Mouse (Mus musculus) bone marrow, adult 2 months (tissue): ENCODE results near the gene Snrk. TPM values are rescaled to one million over a fixed set of nuclear protein-coding genes. Genes with fewer than 3 reads are reported as not detected.

Experiments used
- H3K27ac ChIP-seq: fragments of 200-500 bp; 2 replicates; pipeline ENCODE4 v1.5.1; 2012; ENCODE audit warnings: low read depth, mild to moderate bottlenecking, control low read depth, inconsistent platforms, low read length; ENCODE audit not compliant: control insufficient read depth, poor library complexity, insufficient read depth
- H3K4me1 ChIP-seq: fragments of 200-500 bp; 2 replicates; pipeline ENCODE4 v1.6.1; 2011; ENCODE audit warnings: low read length; ENCODE audit not compliant: control insufficient read depth, insufficient read depth
- H3K4me3 ChIP-seq: fragments of 200-500 bp; replicated peaks from 2 replicates; pipeline ENCODE3; 2011; ENCODE audit warnings: mild to moderate bottlenecking, low read depth, low read length, control low read depth; ENCODE audit not compliant: control insufficient read depth
- CTCF ChIP-seq: fragments of 200-500 bp; IDR thresholded peaks from 2 replicates; pipeline ENCODE4 v1.5.1; 2011; ENCODE audit warnings: low read length, control low read depth; ENCODE audit not compliant: control insufficient read depth, insufficient read depth
- POLR2A ChIP-seq: fragments of 200-500 bp; IDR thresholded peaks from 2 replicates; pipeline ENCODE4 v1.6.1; 2011; ENCODE audit warnings: low read depth, mild to moderate bottlenecking, control low read depth, low read length, borderline replicate concordance; ENCODE audit not compliant: control insufficient read depth
- WGBS: fragments of 180-500 bp; shearing (Covaris S2); methylation state at CpG from one replicate; pipeline ENCODE4 v1.1.7; 2018; 5-methylcytosine and 5-hydroxymethylcytosine counted together
- polyA plus RNA-seq: library from polyadenylated mRNA; stranded (reverse); fragments of >200 nt; gene quantifications from 2 replicates; pipeline ENCODE4 v1.2.4, GENCODE M21; 2011; ENCODE audit warnings: low replicate concordance; ENCODE audit not compliant: missing spikeins, insufficient read depth, insufficient read length

Gene Snrk
- polyA plus RNA-seq, 1 experiment: 36.8 TPM

DNA sequence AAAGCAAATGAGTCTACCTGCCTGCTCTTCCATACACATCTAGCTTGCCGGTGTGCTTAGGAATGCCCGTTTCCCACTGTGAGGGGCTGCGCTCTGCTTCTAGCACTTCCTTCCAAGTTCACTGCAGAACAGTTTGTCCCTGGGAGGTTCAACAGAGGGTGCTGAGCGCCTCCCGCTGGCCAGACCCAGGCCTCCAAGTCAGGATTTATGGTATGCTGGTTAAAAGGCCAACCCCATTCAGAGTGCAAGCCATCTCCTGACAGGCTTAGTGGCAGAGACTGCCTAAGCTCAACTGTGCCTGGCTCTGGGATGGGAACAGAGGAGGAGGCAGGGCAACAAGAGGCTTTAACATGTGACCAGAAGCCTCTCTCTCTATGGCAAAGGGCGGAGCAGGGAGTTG, 82.2 kb downstream of the Snrk start:
- H3K4me3 ChIP-seq: no peak overlapping the region
- H3K4me1 ChIP-seq: no peaks in the 10 kb centered on the region
- TF ChIP-seq POLR2A (no peak), CTCF (peak; percentile 38; the same call in 1 of the 2 replicates)
- WGBS: 82% methylated on average over 6 of the region's 6 CpGs
- no peak overlapping the region for H3K27ac ChIP-seq

DNA sequence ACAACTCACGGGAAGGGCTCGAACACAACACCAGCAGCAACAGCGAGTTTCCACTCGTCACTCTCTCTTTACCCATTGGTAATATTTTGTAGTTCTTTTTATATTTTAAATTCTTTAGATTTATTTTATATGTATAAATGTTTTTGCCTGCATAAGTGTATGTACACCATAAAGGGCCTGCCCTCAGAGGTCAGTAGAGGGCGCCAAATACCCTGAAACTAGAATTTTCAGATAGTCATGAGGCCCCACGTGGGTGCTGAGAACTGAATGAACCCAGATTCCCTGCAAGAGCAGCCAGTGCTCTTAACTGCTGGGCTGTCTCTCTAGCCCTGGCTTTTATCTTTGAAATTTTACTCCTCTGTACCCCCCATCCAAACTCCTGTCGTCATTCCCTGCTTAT, 87.4 kb downstream of the Snrk start:
- no peak overlapping the region for H3K27ac ChIP-seq
- 77% methylated on average over 7 of the region's 7 CpGs for WGBS
- H3K4me3 ChIP-seq: no peak overlapping the region
- no peak for TF ChIP-seq POLR2A
- TF ChIP-seq CTCF: peak; percentile 21; the same call in 1 of the 2 replicates
- no peaks in the 10 kb centered on the region for H3K4me1 ChIP-seq

DNA sequence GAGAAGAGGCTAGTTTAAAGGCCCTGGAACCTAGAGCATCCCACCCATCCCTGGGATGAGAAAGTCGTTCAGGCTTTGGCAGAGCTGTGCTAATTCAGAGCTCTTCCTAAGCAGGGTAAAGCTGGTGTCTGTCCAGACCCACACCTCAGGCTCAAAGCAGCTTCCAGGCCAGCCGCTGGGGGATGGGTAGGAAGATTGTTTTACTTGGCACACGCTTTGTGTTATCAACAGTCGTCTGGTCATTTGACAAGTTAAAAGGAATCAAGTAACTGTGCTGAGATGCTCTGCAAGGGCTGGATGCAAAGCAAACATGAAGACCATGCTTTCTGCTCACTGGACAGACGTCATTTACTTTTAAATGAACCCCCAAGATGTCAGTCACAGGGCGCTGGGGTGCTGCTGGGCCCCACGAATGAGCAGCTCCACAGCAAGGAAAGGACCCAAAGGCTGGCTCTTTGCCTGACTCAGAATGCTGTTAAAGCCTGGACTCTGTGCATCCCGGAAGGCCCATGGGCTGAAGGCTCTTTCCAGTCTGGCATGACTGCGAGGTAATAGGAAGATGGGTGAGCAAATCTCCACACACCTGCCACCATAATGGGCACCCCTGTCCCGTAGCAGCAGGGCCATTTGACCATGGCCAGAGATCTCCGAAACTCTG, 88.6 kb downstream of the Snrk start:
- WGBS: 82% methylated on average over 11 of the region's 11 CpGs
- TF ChIP-seq POLR2A (no peak), CTCF (no peak)
- Histone ChIP-seq H3K4me3 (no peak overlapping the region), H3K27ac (no peak overlapping the region), H3K4me1 (no peaks in the 10 kb centered on the region)

DNA sequence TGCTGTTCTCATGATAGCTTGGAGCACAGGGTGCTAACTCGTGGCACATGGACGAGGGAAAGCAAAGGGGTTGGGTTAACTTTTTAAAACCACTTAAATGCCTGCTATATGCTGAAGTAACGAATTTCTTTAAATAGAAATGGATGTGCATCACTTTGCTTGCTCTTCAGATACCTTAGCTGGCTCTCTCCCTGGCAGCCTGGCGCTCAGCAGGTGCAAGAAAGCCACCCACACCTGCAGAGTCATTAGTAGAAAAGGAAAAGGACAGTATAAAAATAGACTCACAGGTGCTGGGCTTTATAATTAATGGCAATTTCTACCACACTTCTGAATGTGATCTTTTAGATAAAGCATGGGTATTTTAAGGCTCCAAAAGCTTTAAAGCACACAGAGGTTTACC, 91.2 kb downstream of the Snrk start:
- TF ChIP-seq POLR2A: no peak
- TF ChIP-seq CTCF: no peak
- Histone ChIP-seq H3K27ac (no peak overlapping the region), H3K4me1 (no peaks in the 10 kb centered on the region), H3K4me3 (no peak overlapping the region)
- WGBS: 69% methylated on average over 4 of the region's 4 CpGs

DNA sequence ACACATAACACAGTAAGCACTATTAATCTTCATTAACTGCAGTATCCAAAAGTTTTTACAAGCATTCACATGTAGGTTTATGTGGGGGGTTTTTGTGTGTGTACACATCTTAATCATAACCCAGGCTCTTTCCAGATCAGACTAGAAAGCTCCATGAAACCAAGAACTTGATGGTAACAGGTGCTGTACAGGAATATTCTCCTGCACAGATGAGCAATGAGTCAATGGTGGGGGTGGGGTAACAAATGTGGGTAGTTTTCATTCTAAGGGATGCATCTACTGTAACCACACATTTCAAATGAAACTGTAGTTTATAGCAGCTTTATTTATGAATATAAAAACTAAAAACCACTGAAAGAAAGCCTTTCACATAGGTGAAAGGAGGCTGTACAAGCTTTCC, 98.1 kb downstream of the Snrk start:
- TF ChIP-seq CTCF (no peak), POLR2A (no peak)
- no peaks in the 10 kb centered on the region; the same call in 1 of the 2 replicates for H3K4me1 ChIP-seq
- no peak overlapping the region for H3K27ac ChIP-seq
- no peak overlapping the region for H3K4me3 ChIP-seq

DNA sequence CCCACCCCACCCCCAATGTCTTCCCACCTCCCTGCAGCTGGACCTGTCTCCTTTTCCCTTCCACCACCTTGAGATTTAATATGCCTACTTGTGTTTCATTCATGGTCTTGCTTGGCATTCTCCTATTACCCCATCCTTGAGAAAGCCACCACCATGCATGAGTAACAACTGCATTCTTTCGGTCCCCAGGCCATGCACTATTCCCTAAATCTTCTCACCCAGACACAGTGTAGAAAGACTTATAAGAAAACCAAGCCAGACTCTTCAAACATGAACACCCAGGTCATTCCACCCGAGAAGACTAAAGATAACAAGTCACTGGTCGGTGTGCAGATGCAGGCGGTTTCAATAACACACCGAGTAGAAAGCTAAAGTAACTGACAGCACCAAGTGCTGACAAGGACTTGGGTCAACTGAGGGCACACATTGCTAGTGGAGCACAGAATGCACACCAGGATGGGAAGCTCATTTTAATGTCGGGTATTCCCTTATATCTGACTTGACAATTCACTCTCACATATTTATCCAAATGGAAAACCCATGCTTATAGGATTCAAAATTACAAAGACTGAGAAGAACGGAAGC, 100.0 kb downstream of the Snrk start:
- no peaks in the 10 kb centered on the region; the same call in 1 of the 2 replicates for H3K4me1 ChIP-seq
- no peak overlapping the region for H3K27ac ChIP-seq
- TF ChIP-seq POLR2A (no peak), CTCF (no peak)
- no peak overlapping the region for H3K4me3 ChIP-seq
- 76% methylated on average over 7 of the region's 7 CpGs for WGBS

Other genes starting within 250 kb of the Snrk start
- not detected in 2 replicates for gene Ackr2, start 218.9 kb upstream of the Snrk start, polyA plus RNA-seq
- gene Cyp8b1, start 201.0 kb upstream of the Snrk start, polyA plus RNA-seq: 0.77 TPM in 1 of 2 replicates, not detected in the other
- 0.36 TPM in 1 of 2 replicates, not detected in the other for gene Fam198a, start 166.3 kb upstream of the Snrk start, polyA plus RNA-seq
- gene Pomgnt2, start 120.2 kb upstream of the Snrk start, polyA plus RNA-seq: 0.90 and 3.0 TPM in 2 replicates
- gene Ano10, start 177.2 kb downstream of the Snrk start, polyA plus RNA-seq: 18.0 and 62.4 TPM in 2 replicates
- 18.9 and 24.3 TPM in 2 replicates for gene Abhd5, start 234.3 kb downstream of the Snrk start, polyA plus RNA-seq